Mouse (Mus musculus): ENCODE measurements at regions not wholly inside any gene's neighbourhood (a gene's known extent, or its start where the extent isn't known, plus 50 kb on each side); places are given as distances from the start of the nearest gene placed in this dataset.
"Not testable (repeated sequence)": the region's sequence is repeated elsewhere in the genome, so short reads cannot be mapped to it uniquely, and the experiment has no call there.

DNA sequence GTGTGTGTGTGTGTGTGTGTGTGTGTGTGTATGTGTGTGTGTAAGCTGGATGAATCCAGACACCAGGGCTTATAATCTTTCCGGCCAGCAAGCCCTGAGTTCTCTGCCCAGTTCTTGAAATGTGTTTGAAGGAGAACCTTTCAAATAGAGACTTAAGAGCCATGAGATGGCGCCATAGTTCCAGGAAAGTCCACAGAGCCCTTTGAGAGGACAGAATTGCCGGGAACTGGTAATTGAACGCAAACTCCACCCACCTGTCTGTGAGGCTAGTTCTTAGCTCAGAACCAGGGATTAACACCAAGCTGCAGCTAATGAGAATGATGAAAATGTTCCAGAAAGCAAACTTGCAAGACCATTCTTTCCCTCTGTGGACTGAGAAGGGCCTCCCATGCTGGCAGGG is 72.2 kb downstream of the Trim42 start:
- no peak for ATAC-seq (ENCODE audit: insufficient number of reproducible peaks, low FRiP score, low TSS enrichment)

DNA sequence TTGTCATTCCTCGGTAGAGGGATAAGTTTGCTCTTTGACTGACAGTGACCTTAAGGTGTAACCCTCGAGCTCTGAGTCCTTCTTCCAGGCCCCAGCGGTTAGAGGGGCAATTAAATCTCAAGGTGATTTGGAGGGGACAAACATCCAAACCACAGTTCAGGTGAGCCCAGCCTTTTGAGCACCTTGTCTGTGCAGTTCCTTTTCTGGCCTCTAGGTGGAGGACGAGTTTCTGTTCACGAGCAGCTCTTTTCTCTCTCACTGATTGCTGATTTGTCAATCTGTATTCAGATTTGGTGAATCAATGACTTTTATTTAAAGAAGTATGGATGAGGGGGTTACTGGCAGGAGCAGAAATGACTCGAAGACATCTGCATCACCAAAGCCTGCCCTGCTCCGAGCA is 74.0 kb downstream of the Trim42 start:
- ATAC-seq (ENCODE audit: insufficient number of reproducible peaks, low FRiP score, low TSS enrichment) = 0 out of 2 replicates have a peak, but pooled peaks have one; percentile 20

DNA sequence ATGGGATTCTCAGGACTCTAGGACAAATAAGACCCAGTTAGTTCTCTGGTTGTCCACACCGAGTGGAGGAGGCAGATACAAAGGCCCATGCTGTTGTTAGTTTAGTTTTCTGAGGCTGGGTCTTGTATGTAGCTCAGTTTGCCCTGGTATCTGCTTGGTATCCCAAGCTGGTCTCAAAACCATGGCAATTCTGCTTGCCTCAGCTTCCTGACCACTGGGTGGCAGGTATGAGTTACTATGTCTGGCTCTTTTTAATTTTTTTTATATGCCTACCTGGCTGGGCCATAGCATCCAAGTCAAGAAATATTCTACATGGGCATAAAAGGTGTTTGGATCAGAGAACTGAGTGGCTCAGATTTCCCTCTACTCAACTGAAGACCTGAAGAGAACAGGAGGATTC is 77.9 kb downstream of the Trim42 start:
- no peak for ATAC-seq (ENCODE audit: insufficient number of reproducible peaks, low FRiP score, low TSS enrichment)

DNA sequence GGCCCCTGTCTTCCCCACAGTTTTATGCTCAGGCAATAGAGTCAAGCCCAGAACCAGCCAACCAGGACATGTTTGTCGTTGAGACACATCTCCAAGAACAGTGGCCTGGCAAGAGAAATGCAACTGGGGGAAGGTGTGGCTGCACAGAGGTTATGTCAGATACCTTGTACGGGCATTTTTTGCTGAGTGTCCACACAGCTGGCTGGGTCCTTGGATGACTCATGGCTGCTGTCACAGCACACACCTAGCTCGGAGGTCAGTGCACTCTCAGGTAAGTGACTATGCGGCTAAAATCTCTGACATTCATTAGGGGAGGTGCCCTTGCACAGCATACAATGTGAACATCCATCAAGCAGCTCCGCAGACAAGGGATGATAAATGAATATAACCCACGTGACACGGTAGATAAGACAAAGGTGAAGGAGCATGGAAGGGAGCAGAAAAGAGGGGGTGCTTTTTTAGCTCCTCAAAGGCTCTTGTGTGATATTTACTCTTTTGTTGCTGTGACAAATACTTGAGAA is 85.4 kb downstream of the Trim42 start:
- ATAC-seq (ENCODE audit: insufficient number of reproducible peaks, low FRiP score, low TSS enrichment) = no peak

DNA sequence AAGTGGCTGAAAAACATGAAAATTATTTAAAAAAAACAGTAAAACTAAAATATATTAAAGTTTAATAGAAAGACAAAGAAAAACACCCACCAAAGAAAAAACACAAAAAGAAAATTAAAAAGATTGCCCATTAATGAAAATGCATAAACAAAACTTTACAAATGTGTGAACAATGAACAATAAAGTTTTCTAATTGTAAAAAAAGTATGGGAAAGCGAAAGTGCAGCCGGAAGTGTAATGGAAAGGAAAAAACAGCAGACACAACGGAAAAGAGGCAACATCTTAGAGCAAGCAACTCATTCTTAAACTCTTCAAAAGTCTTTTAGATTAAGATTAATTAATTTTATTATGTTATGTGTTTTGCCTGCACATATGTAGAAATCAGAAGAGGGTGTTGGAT is 87.7 kb downstream of the Trim42 start:
- no peak for ATAC-seq (ENCODE audit: insufficient number of reproducible peaks, low FRiP score, low TSS enrichment)

DNA sequence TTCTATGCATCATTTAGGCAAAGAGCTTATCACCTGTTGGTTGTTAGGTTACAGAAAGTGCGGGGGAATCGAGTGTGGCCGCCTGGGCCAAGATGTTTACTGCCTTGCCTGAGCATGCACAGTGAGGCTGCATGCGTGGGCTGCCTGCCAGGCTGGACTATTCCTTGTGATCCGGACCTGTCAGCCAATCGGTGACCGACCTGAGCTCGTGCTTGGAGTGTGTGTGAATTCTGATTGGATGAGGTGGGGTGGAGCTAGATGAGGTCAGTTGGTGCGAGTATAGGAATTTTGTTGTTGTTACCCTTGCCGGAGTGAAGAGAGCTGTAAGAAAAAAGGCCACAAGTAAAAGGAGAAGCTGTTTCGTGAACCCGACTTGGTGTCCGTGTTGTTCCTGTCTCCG is 94.3 kb downstream of the Trim42 start:
- ATAC-seq (ENCODE audit: insufficient number of reproducible peaks, low FRiP score, low TSS enrichment) = not testable (repeated sequence)

DNA sequence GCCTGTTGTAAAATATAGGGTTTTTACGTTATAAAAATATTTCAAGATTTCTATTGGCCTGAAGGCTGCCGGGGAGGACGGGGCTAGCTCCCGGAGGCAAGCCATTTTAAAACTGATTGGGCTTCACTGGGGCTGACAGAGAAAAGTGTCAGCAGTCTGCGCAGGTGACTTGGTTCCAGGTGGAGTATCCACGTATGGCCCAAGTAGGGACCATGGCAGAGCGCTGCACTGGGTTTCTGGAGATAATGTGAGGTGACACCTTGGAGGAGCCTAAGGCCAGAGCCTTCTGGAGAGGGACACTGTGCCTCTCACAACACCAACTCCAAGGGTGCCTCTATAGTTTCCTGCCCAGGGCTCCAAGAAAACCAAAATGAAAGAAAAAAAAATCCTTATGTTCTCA is 95.9 kb downstream of the Trim42 start:
- no peak for ATAC-seq (ENCODE audit: insufficient number of reproducible peaks, low FRiP score, low TSS enrichment)

DNA sequence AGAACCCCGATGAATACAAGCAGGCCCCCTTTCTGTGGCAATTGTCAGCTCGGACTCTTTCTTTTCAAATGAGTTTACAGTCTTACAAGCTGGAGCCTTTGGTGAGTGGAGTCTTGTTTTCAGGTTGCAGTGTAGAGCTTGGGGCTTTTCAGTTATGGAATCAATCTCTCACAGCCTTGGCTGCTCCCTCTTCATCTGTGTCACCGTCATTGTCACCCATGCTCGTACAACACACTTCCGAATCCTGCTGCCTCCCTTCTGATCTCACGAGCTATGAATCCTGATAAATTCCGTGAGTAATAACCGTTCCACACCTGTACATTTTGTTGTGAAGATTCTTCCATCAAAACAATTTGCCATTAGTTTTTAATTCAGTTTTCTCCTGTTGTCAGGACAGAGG is 97.7 kb downstream of the Trim42 start:
- ATAC-seq (ENCODE audit: insufficient number of reproducible peaks, low FRiP score, low TSS enrichment) = no peak

DNA sequence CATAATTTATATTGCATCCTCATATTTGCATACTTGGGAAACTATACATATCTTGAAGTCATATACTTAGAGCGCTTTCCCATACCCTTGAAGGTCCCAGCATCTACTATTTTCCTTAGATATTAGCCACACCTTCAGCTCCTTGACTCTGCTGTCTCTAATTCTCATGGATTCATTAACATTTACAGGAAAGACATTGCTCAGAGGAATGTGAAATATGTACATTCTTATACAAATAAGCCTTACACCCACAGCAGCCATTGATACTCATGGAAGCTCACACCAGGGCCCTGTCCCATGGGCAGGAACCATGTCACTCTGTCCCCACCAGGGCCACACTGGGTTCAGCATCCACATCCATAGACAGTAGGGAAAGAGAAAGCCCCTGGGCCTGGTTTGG is 122.1 kb downstream of the Trim42 start:
- ATAC-seq (ENCODE audit: insufficient number of reproducible peaks, low FRiP score, low TSS enrichment) = no peak

DNA sequence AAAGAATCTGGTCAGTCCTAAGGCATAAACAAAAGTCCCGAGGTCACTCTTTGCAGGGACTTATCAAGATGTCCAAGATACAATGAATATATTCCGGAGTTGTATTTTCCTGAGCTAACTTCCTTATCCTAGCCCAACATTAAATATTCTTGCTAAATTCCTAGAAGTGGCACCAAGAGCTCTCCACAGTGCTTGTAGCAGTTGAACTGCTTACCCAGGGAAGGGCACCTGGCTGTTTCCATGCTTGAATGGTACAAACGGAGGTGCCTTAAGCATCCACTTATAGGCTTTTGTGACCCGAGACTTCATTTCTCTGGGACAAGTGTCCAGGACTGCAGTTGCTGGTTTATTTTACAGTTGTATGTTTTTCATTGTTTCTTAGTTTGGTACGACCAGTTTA is 115.1 kb upstream of the Slc25a36 start:
- no peak for ATAC-seq (ENCODE audit: insufficient number of reproducible peaks, low FRiP score, low TSS enrichment)

DNA sequence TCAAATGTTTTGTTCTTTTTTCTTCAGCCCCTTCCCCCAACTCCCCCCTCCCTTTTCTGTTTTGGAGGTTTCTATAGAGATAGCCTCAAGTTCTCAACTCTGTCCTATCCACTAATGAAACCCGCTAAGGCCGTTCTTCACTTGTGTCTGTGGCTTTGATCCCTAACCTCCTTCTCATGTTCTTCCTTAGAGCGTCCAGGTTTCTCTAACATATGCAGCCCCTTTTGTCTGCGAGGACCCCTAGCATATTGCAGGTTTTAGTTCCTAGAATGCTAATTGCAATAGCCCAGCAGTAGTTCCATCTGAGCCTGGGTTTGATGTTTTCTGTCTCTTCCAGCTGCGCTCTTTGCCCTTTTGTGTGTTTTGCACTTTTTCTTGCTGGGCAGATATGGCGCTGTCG is 113.6 kb upstream of the Slc25a36 start:
- no peak for ATAC-seq (ENCODE audit: insufficient number of reproducible peaks, low FRiP score, low TSS enrichment)

DNA sequence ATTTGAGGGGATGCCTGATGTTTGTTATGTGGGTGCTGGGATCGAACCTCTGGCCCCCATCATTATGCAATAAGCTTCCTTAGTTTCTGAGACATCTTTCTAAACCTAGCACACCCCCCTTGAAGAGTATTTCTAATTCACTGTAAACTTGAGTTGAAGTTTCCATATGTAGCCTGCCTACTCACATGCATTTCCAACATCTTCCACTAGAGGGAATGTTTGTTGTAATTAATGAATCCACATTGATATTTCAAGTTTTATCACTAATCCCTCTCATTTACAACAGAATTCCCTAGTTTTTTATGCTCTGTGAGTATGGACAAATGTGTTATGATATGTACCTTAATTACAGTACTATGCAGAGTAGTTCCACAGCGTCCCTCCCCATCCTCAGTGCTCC is 103.8 kb upstream of the Slc25a36 start:
- no peak for ATAC-seq (ENCODE audit: insufficient number of reproducible peaks, low FRiP score, low TSS enrichment)

DNA sequence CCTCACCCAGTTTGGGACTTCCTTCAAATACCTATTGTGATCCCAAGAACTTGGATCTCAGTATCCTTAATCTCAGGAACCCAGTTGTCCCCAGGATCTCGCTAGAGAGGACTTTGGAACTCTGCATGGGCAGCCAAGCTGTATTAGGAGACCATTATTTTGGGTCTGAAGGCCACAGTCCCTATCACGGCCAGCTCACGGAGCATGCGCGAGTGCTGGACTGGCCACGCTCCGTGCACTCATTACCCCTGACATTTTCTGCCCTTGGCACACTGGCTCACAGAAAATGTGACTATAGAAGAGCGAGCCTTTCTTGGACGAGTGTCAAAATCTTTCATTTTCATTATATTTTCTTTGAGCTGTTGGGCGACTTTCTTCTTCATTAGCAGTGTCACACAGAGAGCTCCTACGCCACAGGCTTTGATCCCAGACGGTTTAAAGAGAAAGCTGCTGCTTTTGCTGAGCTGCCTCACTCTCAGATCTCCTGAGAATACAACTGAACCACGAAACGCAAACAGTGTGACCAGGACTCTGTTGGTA is 79.4 kb upstream of the Slc25a36 start:
- ATAC-seq (ENCODE audit: insufficient number of reproducible peaks, low FRiP score, low TSS enrichment) = no peak

DNA sequence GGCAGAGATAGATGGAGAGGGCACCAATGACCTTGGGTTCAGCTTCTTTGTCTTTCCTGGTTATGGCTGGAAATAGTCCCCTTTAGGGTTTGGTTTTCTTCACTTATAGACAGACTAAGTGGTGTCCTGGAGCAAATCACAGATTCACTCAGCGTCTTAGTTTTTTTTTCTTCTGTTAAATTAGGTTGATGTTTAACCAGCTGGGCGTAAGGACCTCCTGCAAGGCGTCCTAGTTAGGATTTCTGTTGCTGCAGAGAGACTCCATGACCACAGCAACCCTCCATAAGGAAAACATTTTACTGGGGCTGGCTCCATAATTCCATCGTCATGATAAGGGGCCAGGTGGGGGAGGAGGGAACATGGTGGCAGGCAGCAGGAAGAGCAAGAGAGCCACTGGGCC is 78.7 kb upstream of the Slc25a36 start:
- ATAC-seq (ENCODE audit: insufficient number of reproducible peaks, low FRiP score, low TSS enrichment) = no peak

DNA sequence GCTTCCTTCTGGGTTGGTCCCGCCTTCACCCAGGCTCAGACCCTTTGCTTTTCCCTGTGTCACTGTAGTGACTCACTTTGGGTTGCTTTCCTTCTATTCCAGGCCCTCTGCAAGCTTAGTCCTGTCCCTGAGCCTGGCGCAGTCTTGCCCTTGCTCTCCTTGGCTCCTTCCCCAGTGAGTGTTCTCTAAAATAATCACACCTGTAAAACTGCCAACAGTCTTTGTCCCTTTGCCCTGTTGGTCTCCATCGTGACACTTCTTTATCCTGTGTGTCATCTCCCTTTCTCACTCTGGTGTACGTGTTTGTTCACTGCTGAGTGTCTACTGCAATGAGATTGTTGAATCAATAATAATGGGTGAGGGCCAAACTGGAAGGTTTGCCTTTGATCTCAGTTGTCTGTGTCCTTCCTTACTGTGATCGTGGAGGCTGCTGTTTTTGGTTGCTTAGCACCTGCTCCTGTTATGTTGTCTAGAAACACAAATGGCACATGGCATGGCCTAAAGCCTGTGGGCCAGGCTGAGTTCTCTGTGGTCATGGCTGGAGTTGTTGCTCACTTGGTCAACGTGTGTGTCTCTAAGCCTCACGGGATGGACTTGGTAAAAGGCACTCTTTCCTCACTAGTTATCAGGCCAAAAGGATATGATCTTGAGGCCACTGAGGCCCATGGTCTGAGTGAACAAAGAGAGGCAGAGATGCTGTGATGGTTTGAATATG is 77.8 kb upstream of the Slc25a36 start:
- no peak for ATAC-seq (ENCODE audit: insufficient number of reproducible peaks, low FRiP score, low TSS enrichment)

DNA sequence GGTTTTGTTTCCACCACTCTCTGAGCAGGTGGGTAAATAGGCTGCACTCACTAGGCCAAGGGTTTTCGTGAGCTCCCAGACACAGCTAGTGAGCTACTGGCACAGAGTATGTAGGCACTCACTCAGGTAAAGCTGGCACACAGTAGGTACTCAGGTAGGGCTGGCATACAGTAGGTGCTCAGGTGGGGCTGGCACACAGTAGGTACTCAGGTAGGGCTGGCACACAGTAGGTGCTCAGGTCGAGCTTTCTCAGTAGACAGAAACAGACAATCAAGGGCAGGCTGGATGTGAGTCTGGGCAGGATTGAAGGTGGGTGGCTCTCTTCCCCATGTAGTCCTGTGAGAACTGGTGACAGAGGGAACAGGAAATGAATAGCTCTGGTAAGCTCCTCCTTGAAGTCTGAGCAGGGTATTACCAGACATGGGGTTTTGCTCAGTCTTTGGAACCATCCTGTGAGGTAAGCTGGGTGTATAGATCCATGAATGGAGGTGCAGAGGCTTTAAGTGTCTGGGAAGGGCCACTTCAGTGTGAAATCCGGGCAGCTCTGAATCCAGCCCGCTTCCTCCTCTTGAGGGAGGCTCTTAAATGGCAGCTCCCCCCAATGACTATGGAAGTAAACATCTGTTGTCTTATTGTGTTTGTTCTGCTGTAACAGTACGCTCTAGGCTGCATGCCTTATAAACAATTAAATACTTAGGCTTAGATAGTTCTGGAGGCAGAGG is 62.4 kb upstream of the Slc25a36 start:
- ATAC-seq (ENCODE audit: insufficient number of reproducible peaks, low FRiP score, low TSS enrichment) = no peak

DNA sequence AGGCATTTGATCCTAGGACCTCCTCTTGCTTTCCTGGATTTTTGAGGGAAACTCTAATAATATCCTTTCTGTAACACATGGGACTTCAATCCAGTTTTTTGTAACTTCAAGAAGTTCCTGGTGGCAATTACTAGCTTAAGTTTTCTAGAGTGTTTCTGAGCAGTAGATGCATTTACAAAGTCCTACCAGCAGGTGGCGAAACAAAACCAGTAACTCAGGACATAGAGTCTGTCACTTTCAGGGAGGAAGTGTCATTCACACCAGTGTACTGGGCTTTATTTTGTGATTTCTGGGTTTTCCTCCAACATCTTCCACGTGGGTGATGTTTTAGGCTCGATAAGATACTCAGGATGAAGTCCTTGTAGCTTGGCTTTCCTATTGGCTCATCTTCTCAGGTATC is 61.1 kb upstream of the Slc25a36 start:
- peak; percentile 10; the same call in 1 of the 2 replicates for ATAC-seq (ENCODE audit: insufficient number of reproducible peaks, low FRiP score, low TSS enrichment)

DNA sequence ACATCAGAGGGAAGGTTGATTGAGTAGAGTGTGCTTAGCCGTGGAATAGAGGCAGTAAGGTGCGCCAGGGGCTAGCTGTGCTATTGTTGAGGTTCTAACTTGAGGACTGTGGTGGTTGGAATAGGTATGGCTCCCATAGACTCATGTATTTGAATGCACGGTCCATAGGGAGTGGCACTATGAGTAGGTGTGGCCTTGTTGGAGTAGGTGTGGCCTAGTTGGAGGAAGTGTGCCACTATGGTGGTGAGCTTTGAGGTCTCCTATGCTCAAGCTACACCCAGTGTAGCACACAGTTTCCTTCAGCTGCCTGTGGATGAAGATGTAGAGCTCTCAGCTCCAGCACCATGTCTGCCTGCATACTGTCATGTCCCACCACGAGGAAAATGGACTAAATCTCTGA is 60.5 kb upstream of the Slc25a36 start:
- ATAC-seq (ENCODE audit: insufficient number of reproducible peaks, low FRiP score, low TSS enrichment) = no peak

DNA sequence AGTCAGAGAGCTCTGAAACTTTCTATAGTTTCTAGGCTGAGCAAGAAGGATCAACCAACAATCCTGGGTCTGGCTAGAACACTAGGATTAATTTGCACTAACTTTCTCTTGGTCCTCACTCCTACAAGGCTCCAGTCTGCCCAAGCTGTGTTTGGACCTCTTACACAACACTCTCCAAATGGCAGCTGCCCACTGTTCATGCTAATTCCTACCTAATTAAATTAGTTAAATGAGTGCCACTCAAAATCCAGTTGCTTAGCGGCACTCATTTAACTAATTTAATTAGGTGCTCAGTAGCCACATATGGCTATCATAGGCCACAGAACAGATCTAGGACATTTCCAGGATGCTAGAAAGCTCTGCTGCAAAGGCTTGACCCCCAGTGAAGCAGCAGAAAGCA is 59.9 kb upstream of the Slc25a36 start:
- no peak for ATAC-seq (ENCODE audit: insufficient number of reproducible peaks, low FRiP score, low TSS enrichment)

DNA sequence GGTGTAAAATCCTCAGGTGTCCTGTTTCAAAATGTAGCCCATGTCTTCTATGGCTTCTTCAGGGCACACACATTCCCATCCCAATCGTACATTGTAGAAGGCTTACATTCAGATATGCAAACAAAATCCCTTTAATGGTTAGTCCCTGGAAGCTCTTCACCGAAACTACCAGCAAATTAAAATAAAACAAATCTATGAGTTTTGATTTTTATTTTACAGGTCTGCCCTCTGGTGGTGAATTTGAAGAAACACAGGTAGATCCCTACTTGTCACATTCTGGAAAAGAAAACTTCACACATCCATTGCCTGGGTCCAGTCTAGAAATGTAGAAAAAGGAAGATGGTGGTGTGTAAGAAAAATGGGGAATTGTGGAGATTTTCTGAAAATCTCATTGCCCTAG is 51.5 kb upstream of the Slc25a36 start:
- no peak for ATAC-seq (ENCODE audit: insufficient number of reproducible peaks, low FRiP score, low TSS enrichment)
